Mouse (Mus musculus) thymus, adult 2 months (tissue): ENCODE results near the gene Tle4. TPM values are rescaled to one million over a fixed set of nuclear protein-coding genes. Genes with fewer than 3 reads are reported as not detected.
"Not testable (repeated sequence)": the region's sequence is repeated elsewhere in the genome, so short reads cannot be mapped to it uniquely, and the experiment has no call there.

Experiments used
- DNase-seq: peaks from one replicate; pipeline ENCODE4 v3.0.0; 2021
- H3K27ac ChIP-seq: fragments of 200-500 bp; 2 replicates; pipeline ENCODE4 v1.5.1; 2012; ENCODE audit warnings: low read length, control low read depth; ENCODE audit not compliant: control insufficient read depth, insufficient read depth
- H3K27me3 ChIP-seq: fragments of 200-500 bp; 2 replicates; pipeline ENCODE4 v1.6.1; 2012; ENCODE audit warnings: mild to moderate bottlenecking, low read length, moderate library complexity, mixed read lengths; ENCODE audit not compliant: control insufficient read depth, insufficient read depth
- H3K36me3 ChIP-seq: fragments of 200-500 bp; 2 replicates; pipeline ENCODE4 v1.6.1; 2012; ENCODE audit warnings: mild to moderate bottlenecking, low read length, moderate library complexity; ENCODE audit not compliant: control insufficient read depth, insufficient read depth
- H3K4me1 ChIP-seq: fragments of 200-500 bp; replicated peaks from 2 replicates; pipeline ENCODE4 v1.6.1; 2012; ENCODE audit warnings: low read length; ENCODE audit not compliant: control insufficient read depth, insufficient read depth
- H3K4me3 ChIP-seq: fragments of 200-500 bp; 2 replicates; pipeline ENCODE4 v1.5.1; 2012; ENCODE audit warnings: mild to moderate bottlenecking, low read length, control low read depth, moderate library complexity; ENCODE audit not compliant: control insufficient read depth, insufficient read depth
- CTCF ChIP-seq: fragments of 200-500 bp; IDR thresholded peaks from 2 replicates; pipeline ENCODE4 v1.5.1; 2012; ENCODE audit warnings: mild to moderate bottlenecking, control low read depth, low read length, moderate library complexity, borderline replicate concordance; ENCODE audit not compliant: control insufficient read depth, poor library complexity, insufficient read depth; ENCODE audit errors: extremely low read depth
- POLR2A ChIP-seq: fragments of 200-500 bp; IDR thresholded peaks from 2 replicates; pipeline ENCODE4 v1.6.1; 2012; ENCODE audit warnings: mild to moderate bottlenecking, low read length, control low read depth, moderate library complexity; ENCODE audit not compliant: control insufficient read depth, poor library complexity, insufficient read depth; ENCODE audit errors: extremely low read depth
- WGBS: fragments of 180-500 bp; shearing (Covaris S2); methylation state at CpG from one replicate; pipeline ENCODE4 v1.1.7; 2018; 5-methylcytosine and 5-hydroxymethylcytosine counted together
- polyA plus RNA-seq: library from polyadenylated mRNA; depleted of rRNA; stranded (reverse); fragments of >200 nt; gene quantifications from 2 replicates; pipeline ENCODE4 v1.2.3, GENCODE M21; 2012; rRNA removed

The Tle4 gene
- 17.2 and 17.8 TPM in 2 replicates for polyA plus RNA-seq

GRCm38 (mm10) chr19:14597917-14598689, at the start of gene Tle4:
Gene Tle4 (minus strand): TSS chr19:14598051.
- DNase-seq, result peak; percentile 100
- H3K36me3 ChIP-seq, result no peaks in the 10 kb centered on the region

GRCm38 (mm10) chr19:14645666-14646065, 47.8 kb upstream of the Tle4 start:
- no peak overlapping the region for H3K4me3 ChIP-seq
- no peaks in the 10 kb centered on the region for H3K27me3 ChIP-seq
- no peak overlapping the region for H3K27ac ChIP-seq
- H3K36me3 ChIP-seq, result no peaks in the 10 kb centered on the region
- DNase-seq, result no peak
- TF ChIP-seq POLR2A (no peak), CTCF (no peak)
- 26% methylated on average over 2 of the region's 2 CpGs for WGBS
- H3K4me1 ChIP-seq, result no peaks in the 10 kb centered on the region; the same call in 1 of the 2 replicates

More at GRCm38 (mm10) chr19:14597917-14598689, at the start of gene Tle4:
- Histone ChIP-seq H3K27ac (peak within 1 kb of the TSS; percentile 67), H3K4me3 (peak within 1 kb of the TSS; percentile 100), H3K4me1 (peaks cover 6% of the 10 kb centered on the region), H3K27me3 (no peaks in the 10 kb centered on the region)
- TF ChIP-seq POLR2A (no peak; the same call in 1 of the 2 replicates), CTCF (peak; percentile 66)
- WGBS, result under 1% methylated on average over 71 of the region's 71 CpGs

GRCm38 (mm10) chr19:14644756-14645155, 46.9 kb upstream of the Tle4 start:
- no peak for DNase-seq
- Histone ChIP-seq H3K4me1 (no peaks in the 10 kb centered on the region; the same call in 1 of the 2 replicates), H3K27ac (no peak overlapping the region), H3K4me3 (no peak overlapping the region), H3K27me3 (no peaks in the 10 kb centered on the region), H3K36me3 (no peaks in the 10 kb centered on the region)
- WGBS, result 96% methylated on average over 3 of the region's 3 CpGs
- TF ChIP-seq CTCF, result no peak
- TF ChIP-seq POLR2A, result no peak

- H3K4me1 ChIP-seq, H3K27me3 ChIP-seq, H3K36me3 ChIP-seq, DNase-seq, H3K27ac ChIP-seq, H3K4me3 ChIP-seq: not testable (repeated sequence)
- 96% methylated on average over 4 of the region's 4 CpGs for WGBS
These were observed 45.2 kb upstream of the Tle4 start for GRCm38 (mm10) chr19:14643091-14643490.

- no peaks in the 10 kb centered on the region; the same call in 1 of the 2 replicates for H3K4me1 ChIP-seq
- DNase-seq, result no peak
- no peak overlapping the region for H3K4me3 ChIP-seq
- H3K36me3 ChIP-seq, result no peaks in the 10 kb centered on the region
- TF ChIP-seq CTCF (no peak), POLR2A (no peak)
- no peak overlapping the region for H3K27ac ChIP-seq
- no peaks in the 10 kb centered on the region for H3K27me3 ChIP-seq
- 65% methylated on average over 10 of the region's 10 CpGs for WGBS
These were observed 44.8 kb upstream of the Tle4 start for GRCm38 (mm10) chr19:14642663-14643062.

GRCm38 (mm10) chr19:14635213-14635928, 37.5 kb upstream of the Tle4 start:
- 33% methylated on average over 10 of the region's 10 CpGs for WGBS
- Histone ChIP-seq H3K27me3 (no peaks in the 10 kb centered on the region), H3K4me3 (no peak overlapping the region), H3K27ac (no peak overlapping the region), H3K36me3 (no peaks in the 10 kb centered on the region), H3K4me1 (peaks cover 5% of the 10 kb centered on the region)
- TF ChIP-seq POLR2A (no peak), CTCF (no peak)
- DNase-seq, result no peak

GRCm38 (mm10) chr19:14623355-14623754, 25.5 kb upstream of the Tle4 start:
- TF ChIP-seq POLR2A, result no peak
- TF ChIP-seq CTCF, result no peak
- Histone ChIP-seq H3K4me1 (no peaks in the 10 kb centered on the region), H3K27ac (no peak overlapping the region), H3K4me3 (no peak overlapping the region), H3K36me3 (no peaks in the 10 kb centered on the region), H3K27me3 (no peaks in the 10 kb centered on the region)
- WGBS, result 96% methylated on average over 4 of the region's 4 CpGs
- DNase-seq, result no peak
